Mouse (Mus musculus) liver, embryonic 14.5 days (tissue): ENCODE measurements around the gene Rab27a.

Experiments
- CTCF ChIP-seq: IDR thresholded peaks from 2 replicates; pipeline ENCODE4 v1.5.1; 2016; ENCODE audit warnings: antibody characterized with exemption, low read depth, control low read depth
- EP300 ChIP-seq: IDR thresholded peaks from 2 replicates; pipeline ENCODE4 v1.6.1; 2016; ENCODE audit warnings: antibody characterized with exemption, low read depth

- no peak for TF ChIP-seq EP300
- TF ChIP-seq CTCF, result no peak
These were observed 4.3 kb downstream of the Rab27a start for GRCm38 (mm10) chr9:73048927-73049326.
